Mouse (Mus musculus) urinary bladder, adult 18-20 months (tissue): ENCODE data around the gene Zfp354a.
"Not testable (repeated sequence)": the region's sequence is repeated elsewhere in the genome, so short reads cannot be mapped to it uniquely, and the experiment has no call there.

ENCODE experiments used
- DNase-seq, 2 experiments: peaks; one replicate each; pipeline ENCODE4 v3.0.0; 2022; ENCODE audit warnings: low spot score in 2 of 2, mixed read lengths in 2 of 2

Zfp354a gene

DNA sequence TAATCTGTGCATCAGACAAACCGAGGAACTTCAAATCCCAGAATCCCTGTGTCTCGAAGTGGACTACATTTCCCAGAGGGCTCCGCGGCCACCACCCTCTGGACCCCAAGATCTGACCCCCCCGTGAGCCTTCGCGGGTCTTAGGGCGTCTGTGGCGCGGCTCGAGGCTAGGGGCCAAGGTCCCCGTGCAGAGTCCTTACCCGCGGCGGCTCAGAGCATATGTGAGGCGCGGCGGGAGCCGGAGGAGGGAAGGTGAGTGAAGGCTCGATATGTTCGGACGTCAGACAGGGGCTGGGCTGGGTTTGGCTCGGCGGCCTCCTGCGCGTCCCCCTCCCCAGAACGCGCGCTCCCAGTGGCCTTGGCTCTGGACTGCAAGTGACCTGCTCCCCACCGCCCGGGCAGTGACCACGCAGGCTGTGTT, at the start of gene Zfp354a:
Zfp354a (plus strand) TSS at position 107 of the 421 bp plus-strand sequence.
- peak; percentile 36 to 50 for DNase-seq

GRCm38 (mm10) chr11:51011821-51012220, 47.2 kb upstream of the Zfp354a start:
- DNase-seq, result no peak

DNA sequence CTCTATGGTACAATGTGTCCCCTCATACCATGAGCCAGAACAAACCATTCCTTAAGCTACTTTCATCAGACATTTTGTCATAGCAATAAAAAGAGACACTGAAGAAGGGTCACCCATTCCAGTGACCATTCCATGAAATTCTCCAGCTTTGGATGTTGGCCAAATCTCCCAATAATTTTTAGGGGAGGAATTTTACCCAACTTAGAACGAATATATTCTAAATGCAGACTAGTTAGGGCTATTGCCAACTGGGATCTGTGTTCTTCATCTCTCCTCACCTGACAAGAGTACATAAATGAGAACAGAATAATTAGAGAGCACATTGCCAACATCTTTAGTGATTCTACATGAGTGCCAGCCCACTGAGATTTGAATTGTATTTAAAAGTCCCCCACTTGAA, 45.1 kb upstream of the Zfp354a start, which contains the start of gene Olfr54:
Olfr54 (plus strand) TSS at position 301 of the 400 bp plus-strand sequence.
- DNase-seq, result no peak

DNA sequence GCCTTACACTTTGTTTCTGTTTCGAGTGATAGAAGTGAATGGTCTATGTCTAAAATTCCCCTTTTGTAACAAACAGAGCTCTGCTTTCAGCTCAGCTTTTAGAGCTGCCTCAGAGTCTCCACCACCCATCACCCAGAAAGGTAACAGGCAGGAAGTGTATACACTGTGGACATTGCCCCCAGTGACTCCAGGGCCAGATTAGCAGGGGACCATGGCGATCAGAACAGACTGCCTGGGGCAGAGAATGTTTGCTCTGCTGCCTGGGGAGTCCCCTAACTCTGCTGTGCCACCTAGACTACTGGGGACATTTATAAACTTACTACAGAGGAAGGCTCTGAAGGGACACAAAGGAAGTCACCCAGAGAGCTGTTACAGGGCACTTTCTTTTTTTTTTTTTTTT, 42.7 kb upstream of the Zfp354a start:
- DNase-seq, result no peak

GRCm38 (mm10) chr11:51026811-51027210, 32.2 kb upstream of the Zfp354a start:
- DNase-seq, result not testable (repeated sequence)

DNA sequence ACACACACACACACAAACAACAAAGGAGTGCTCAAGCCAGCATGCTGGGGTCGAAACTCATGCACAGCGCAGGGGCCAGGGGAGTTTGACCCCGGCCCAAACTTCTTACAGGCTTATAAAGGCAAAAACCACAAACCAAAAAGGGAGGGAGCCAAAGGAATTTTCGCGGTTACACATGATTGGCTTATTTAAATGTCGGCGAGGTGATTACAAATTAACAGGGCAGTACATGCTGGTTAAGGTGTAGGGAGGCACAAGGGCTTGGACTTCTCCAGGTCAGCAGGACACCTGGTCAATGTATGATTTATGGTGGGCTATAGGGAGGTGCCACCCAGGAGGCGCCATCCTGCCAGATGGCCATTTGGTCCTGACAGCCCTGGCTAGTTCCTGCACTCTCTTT, 29.7 kb upstream of the Zfp354a start:
- not testable (repeated sequence) for DNase-seq

DNA sequence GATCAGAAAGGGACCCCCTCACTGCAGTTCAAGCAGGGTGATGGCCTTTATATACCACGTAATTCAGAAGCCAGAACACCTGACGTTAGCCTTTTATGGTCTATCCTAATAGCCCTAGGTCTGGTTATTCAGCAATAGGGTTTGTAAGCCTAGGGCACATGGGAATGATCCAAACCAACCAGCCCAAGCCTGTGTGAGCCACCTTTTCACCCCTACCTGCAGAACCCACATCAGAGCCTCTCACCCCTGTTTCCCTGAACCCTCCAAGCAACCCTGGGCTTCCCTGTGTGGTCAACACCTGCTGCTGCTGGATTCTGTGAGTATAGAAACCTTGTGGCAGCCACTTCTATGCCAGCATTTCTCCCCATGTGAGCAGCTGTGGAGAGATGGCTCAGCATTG, 28.8 kb upstream of the Zfp354a start:
- DNase-seq, result no peak

DNA sequence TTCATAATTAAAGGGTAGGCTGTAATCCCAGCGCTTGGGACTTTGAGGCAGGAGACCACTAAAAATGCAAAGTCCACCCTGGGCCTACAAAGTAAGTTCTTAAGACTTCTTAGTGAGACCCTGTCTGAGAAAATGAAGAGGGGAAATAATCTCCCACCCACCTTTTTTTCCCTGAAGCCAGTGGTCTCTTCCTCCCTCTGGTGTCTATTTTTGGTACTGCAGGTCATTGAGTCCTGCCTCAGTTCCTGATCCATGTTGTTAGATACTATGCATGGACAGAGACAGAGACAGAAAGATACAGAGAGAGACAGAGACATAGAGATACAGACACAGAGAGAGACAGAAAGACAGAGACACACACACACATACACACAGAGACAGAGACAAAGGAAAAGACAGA, 26.2 kb upstream of the Zfp354a start:
- DNase-seq, result no peak

DNA sequence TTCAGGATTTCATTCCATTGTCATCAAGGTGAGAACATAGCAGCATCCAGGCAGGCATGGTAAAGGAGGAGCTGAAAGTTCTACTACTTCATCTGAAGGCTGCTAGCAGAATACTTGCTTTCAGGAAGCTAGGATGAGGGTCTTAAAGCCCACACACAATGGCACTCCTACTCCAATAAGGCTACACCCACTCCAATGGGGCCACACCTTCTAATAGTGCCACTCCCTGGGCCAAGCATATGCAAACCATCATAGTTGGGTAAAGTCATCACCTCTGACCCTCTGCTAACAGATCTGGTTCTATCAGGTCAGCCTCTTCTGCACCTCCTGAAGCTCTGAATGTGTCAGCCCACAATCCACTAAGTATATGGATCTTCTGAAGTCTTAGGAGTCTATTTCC, 24.9 kb upstream of the Zfp354a start:
- not testable (repeated sequence) for DNase-seq

- DNase-seq, result no peak
Measured at GRCm38 (mm10) chr11:51035951-51036350, 23.1 kb upstream of the Zfp354a start.

DNA sequence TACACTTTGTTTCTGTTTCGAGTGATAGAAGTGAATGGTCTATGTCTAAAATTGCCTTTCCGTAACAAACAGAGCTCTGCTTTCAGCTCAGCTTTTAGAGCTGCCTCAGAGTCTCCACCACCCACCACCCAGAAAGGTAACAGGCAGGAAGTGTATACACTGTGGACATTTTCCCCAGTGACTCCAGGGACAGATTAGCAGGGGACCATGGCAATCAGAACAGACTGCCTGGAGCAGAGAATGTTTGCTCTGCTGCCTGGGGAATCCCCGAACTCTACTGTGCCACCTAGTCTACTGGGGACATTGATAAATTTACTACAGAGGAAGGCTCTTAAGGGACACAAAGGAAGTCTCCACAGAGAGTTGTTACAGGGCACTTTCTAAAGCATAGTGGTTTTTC, 14.3 kb upstream of the Zfp354a start:
- not testable (repeated sequence) for DNase-seq

DNA sequence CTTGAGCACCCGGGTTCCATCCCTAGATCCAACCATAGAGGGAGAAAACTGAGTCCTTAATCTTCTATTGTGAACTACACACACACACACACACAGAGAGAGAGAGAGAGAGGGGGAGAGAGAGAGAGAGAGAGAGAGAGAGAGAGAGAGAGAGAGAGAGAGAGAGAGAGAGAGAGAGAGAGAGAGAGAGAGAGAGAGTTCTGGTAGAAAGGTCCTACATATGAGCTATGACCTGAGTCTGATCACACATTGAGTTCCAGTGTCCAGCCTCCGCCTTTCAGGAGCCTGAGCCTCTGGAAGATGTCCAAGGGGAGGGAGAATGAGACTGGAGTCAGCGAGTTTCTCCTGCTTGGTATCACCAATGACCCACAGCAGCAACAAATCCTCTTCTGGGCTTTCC, 11.2 kb upstream of the Zfp354a start, which contains the start of gene Olfr1375:
Olfr1375 (plus strand) TSS at position 301 of the 400 bp plus-strand sequence.
- DNase-seq, result not testable (repeated sequence)

- no peak for DNase-seq
Measured at GRCm38 (mm10) chr11:51051678-51052077, 7.4 kb upstream of the Zfp354a start.

DNA sequence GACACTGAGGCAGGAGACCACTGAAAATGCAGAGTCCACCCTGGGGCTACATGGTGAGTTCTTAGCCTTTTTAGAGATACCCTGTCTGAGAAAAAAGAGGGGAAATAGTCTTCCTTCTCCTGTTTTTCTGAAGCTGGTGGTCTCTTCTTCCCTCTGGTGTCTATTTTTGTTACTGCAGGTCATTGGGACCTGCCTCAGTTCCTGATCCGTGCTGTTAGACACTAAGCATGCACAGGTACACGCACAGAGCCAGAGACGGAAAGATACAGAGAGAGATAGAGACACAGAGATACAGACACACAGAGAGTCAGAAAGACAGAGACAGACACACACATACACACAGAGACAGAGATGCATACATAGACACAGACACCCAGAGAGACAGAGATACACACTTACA, 5.8 kb upstream of the Zfp354a start:
- DNase-seq, result no peak

DNA sequence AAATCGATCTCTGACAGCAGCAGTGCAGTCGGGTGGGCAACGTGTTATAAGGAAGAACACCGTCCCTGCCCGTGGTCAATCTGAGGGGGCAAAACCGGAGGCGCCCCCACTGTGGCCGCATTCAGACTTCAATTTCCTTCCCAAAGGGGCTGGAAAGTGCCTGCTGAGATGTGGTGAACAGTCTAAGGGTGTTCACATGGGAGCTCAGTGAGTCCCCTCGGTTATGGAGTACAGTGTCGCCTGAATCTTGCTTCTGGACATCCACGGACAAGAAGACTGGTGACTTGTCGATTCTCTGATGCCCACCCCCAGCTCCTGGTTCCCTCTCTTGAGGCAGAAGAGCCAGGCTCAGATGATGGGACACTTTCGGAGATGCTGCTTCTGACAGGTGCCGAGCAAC, 583 bp downstream of the Zfp354a start:
- no peak for DNase-seq

DNA sequence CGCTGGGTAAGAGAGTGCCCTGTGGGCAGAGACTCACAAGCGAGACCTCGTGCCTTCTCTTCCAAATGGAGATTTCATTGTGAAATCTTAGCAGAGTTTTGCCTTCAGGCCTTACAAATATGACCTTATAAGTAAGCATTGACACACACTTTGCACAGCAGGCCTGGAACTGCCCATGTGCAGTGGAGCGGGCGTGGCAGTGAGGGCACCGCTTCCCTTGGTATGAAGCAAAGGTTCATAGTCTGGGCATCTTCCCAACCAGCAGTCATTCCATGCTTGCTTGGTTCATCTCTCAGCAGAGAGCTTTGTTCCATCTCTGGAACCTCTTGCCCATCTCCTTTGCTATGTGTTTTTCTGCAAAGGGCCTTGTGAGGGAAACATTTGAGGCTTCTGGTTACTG, 1.9 kb downstream of the Zfp354a start:
- no peak for DNase-seq

- DNase-seq, result no peak
Measured at GRCm38 (mm10) chr11:51063276-51063675, 4.2 kb downstream of the Zfp354a start.

DNA sequence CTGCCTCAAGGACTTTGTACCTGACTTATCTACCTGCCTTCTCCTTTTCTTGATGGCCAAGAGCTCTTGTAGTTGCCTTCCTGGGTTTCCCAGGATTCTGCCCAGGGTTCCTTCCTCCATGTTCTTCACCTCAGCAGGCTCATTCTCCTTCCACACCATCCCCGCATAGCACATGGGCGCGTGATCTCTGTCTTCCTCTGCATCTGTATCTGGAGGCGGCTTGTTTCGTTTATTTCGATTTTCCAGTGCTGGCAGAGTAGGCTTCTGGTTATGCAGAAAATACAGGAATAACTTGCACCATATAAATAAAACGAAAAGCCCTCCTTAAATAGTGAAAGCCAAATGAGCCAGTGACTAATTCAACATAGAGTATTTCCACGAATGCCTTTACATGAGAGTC, 4.8 kb downstream of the Zfp354a start:
- no peak for DNase-seq

- no peak for DNase-seq
Measured at GRCm38 (mm10) chr11:51084527-51084926, 25.5 kb downstream of the Zfp354a start.

DNA sequence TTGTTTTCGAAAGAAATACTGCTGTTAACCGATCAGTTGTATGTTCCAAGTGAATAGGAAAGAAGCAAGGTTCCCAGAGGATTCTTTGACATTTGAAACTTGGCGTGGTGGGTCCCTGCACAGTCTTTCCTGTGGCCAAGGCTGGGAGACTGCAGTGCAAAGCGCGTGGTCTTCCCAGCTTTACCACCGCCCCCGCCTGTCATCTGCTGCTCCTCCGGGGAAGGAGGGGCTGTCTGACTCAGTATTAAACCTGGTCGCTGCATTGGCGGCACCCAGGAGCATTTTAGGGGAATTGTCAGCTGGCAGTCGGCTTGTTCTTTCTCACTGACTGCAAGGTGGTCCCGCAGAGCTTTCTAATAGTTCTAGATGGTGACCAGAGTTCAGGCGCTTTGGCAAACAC, 26.2 kb downstream of the Zfp354a start:
- no peak for DNase-seq

- DNase-seq, result no peak
Measured at GRCm38 (mm10) chr11:51107261-51107660, 48.2 kb downstream of the Zfp354a start.

- DNase-seq, result no peak
Measured at GRCm38 (mm10) chr11:51110621-51111020, 51.6 kb downstream of the Zfp354a start.
